In the genomic region with DNA sequence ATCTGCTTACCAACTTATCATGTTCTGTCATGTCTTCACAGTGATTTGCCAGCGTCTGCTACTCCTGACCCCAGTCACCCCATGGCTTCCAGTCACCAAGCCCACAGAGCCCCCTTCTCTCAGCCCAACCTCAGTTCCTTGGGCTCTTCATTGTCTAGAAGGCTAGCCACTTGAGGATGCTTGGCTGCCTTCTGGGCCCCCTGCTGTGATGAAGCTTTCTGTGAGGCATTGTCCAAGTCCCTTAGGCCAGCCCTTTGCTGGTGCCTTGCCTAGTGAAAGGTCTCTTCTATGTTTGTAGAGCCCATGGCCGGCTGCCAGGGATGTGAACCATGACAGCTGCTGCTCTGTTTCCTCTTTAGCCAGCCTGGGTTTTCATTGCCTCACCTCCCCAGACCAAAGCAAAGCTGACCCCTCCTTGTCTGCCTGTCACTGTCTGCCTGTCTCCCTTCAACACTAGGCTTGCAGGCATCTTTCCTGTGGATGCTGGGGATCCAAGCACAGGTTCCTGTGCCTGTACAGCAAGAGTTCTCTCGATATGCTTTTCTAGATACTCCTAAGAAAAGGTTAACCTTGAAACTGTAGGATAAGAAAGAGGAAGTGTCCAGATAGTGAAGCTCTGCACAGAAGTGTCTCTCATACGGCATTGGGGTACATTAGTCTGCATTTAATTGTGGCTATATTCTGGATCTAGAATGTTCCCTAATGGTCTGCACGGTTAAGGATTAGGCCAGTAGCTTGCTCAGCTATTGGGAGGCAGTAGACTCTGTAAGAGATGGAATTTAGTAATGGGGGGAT, we compare ENCODE assay signal across 8 mouse cellular contexts.
DNase-seq lines count a peak whose midpoint lies in the region; ATAC-seq lines count a peak whose summit lies in the region.

No protein-coding gene starts in this region.

- no peak overlapping the region for H3K27ac ChIP-seq in hindbrain, embryonic 14.5 days
- peak overlapping the region; percentile 53; the same call in 1 of the 2 replicates for H3K27ac ChIP-seq in limb, embryonic 10.5 days

- H3K4me1 ChIP-seq in hindbrain, embryonic 14.5 days (replicated peaks; ENCODE audit: control insufficient read depth, insufficient read depth, low read length): no peaks in the 10 kb centered on the region
- peaks cover 13% of the 10 kb centered on the region for H3K4me1 ChIP-seq in limb, embryonic 10.5 days

- H3K9me3 ChIP-seq in hindbrain, embryonic 14.5 days (ENCODE audit: control insufficient read depth, low read length): no peaks in the 10 kb centered on the region
- no peaks in the 10 kb centered on the region for H3K9me3 ChIP-seq in limb, embryonic 10.5 days (replicated peaks)

- H3K9ac ChIP-seq in hindbrain, embryonic 14.5 days: no peak overlapping the region

- H3K4me3 ChIP-seq in hindbrain, embryonic 14.5 days (replicated peaks; ENCODE audit: low read length): no peak overlapping the region
- H3K4me3 ChIP-seq in limb, embryonic 10.5 days: no peak overlapping the region

- peak; percentile 36; the same call in 1 of the 2 replicates for ATAC-seq in cerebellum, adult (ENCODE audit: insufficient number of reproducible peaks, low FRiP score, low TSS enrichment)
- ATAC-seq in hindbrain, embryonic 14.5 days (ENCODE audit: low FRiP score): peak; percentile 82; the same call in 1 of the 2 replicates

- no peak overlapping the region for H3K4me2 ChIP-seq in hindbrain, embryonic 14.5 days (replicated peaks)

- no peak for DNase-seq in cerebellum, adult 11 months
- peak; percentile 58 for DNase-seq in adrenal gland, postnatal 25 days
- DNase-seq in gastrocnemius, adult 18-20 months (ENCODE audit: low spot score): peak; percentile 66
- peak; percentile 46 for DNase-seq in hindbrain, embryonic 14.5 days (ENCODE audit: low spot score)
- no peak for DNase-seq in limb, embryonic 10.5 days (ENCODE audit: low spot score)
- peak; percentile 47 for DNase-seq in ovary, postnatal 14 days (ENCODE audit: low spot score)
- DNase-seq in yolk sac, embryonic 10.5 days (ENCODE audit: low spot score): no peak

- no peaks in the 10 kb centered on the region for H3K36me3 ChIP-seq in hindbrain, embryonic 14.5 days (replicated peaks; ENCODE audit: control insufficient read depth, insufficient read depth)
- no peaks in the 10 kb centered on the region for H3K36me3 ChIP-seq in limb, embryonic 10.5 days

- WGBS in hindbrain, embryonic 14.5 days: 58% methylated on average over 5 of the region's 5 CpGs
- WGBS in limb, embryonic 10.5 days: 74% methylated on average over 5 of the region's 5 CpGs

- H3K27me3 ChIP-seq in hindbrain, embryonic 14.5 days (ENCODE audit: control insufficient read depth, insufficient read depth, low read length): no peaks in the 10 kb centered on the region
- no peaks in the 10 kb centered on the region for H3K27me3 ChIP-seq in limb, embryonic 10.5 days (ENCODE audit: low read depth, poor library complexity, severe bottlenecking)

Comparison
In these comparisons a context has a peak if more than half of its experiments do, and no peak if none do; other contexts are left out.
1. DNase-seq: peak in adrenal gland, postnatal 25 days (single experiment), gastrocnemius, adult 18-20 months (single experiment), hindbrain, embryonic 14.5 days (single experiment) and ovary, postnatal 14 days (single experiment); none in cerebellum, adult 11 months (single experiment), limb, embryonic 10.5 days (single experiment) and yolk sac, embryonic 10.5 days (single experiment).